Mouse (Mus musculus): ENCODE results near the gene Ccdc92b. TPM values are rescaled to one million over a fixed set of nuclear protein-coding genes. Genes with fewer than 3 reads are reported as not detected.

The Ccdc92b gene
- total RNA-seq, 2 experiments from 2014 or later, result 26.5 to 27.8 TPM

DNA sequence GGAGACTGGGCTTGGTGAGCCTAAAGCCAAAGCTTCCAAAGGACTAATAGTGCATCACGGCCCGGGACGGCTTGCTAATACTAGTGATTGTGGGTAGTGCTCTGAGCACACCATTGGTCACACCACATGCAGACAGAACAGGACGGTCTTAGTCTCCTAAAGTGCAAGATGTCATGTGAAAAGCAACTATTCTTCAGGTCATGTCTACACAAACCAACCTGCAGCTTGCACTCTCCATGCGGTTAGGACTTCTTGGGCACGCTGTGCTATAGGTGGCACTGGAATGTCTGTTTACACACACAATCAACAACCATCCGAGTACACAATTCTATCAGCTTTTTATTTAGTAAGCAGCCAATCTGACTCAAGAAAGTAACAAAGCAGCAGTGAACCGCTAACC, 55.3 kb downstream of the Ccdc92b start:
- DNase-seq (ENCODE audit: low spot score in 2 of 2), result no peak

GRCm38 (mm10) chr11:74675156-74675555, 55.8 kb downstream of the Ccdc92b start:
- DNase-seq (ENCODE audit: low spot score in 2 of 2), result peak; percentile 53 to 79

Other genes with a start within 250 kb of the Ccdc92b start
- gene Rap1gap2, start 8.7 kb upstream of the Ccdc92b start, total RNA-seq (2021), result 100 to 1,000 TPM; 125 to 142 TPM
- 10 to 100 TPM; 73.7 to 73.9 TPM for gene Cluh, start 29.9 kb downstream of the Ccdc92b start, total RNA-seq (2021)
- gene Pafah1b1, start 105.1 kb downstream of the Ccdc92b start, total RNA-seq (2021), result 100 to 1,000 TPM; 378 to 398 TPM
- gene Mettl16, start 151.2 kb downstream of the Ccdc92b start, total RNA-seq (2021), result 10 to 100 TPM; 31.4 to 32.5 TPM
- gene Mnt, start 211.3 kb downstream of the Ccdc92b start, total RNA-seq (2021), result 10 to 100 TPM; 33.5 to 36.5 TPM

Measured in layer of hippocampus, adult 18-20 months (tissue).